Mouse (Mus musculus) c-Kit-positive CD71-positive TER-119-positive erythroid progenitor cells, embryonic 14.5 days (primary cell): ENCODE results near the gene Fdx1l.

Experiments
- DNase-seq: peaks from one replicate; pipeline ENCODE4 v3.0.0-alpha.2; 2013; ENCODE audit warnings: low spot score

Gene Fdx1l

GRCm38 (mm10) chr9:21027774-21028290, 45.6 kb downstream of the Fdx1l start:
- DNase-seq: no peak

- no peak for DNase-seq
Measured at GRCm38 (mm10) chr9:21026849-21027248, 46.6 kb downstream of the Fdx1l start.

GRCm38 (mm10) chr9:21025258-21025810, 48.1 kb downstream of the Fdx1l start:
- DNase-seq: no peak

- DNase-seq: no peak
Measured at GRCm38 (mm10) chr9:21022726-21023125, 50.7 kb downstream of the Fdx1l start.

- DNase-seq: no peak
Measured at GRCm38 (mm10) chr9:21022288-21022687, 51.1 kb downstream of the Fdx1l start.

DNA sequence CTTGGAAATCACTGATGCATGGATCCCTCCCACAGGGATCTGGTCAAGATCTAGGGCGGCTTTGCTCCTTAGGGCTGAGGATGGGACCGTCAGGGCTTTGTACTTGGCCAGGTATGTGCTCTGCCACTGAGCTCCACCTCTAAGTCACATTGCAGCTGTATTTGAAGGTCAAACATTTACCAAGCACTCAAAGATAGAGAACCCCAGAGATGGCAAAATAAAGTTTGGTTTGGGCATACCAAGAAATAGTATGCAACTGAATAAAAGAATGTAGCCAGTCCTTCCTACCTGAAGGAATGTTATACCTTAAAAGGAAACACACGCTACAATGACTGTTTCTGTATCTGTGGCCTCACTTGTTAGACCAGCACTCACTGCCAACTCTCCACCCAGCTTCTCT, 52.1 kb downstream of the Fdx1l start:
- DNase-seq: no peak

DNA sequence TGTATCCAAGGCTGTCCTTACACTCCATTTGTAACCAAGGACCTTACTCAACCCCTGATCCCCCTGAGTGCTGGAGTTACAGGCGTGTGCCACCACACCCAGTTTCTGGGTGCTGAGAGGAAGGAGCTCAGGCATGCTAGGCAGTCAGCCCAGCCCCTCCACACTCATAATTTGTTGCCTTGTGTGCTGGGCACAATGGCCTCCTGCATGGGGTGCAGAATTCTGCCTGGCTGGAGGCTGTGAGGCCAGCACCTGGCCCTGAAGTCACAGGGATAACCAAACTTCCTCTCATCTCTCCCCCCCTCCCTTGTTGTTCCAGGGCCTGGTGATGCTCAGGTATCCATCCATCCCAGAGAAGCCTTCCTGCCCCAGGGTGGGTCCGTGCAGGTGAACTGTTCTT, 54.8 kb downstream of the Fdx1l start:
- no peak for DNase-seq
